Mouse (Mus musculus) embryonic facial prominence, embryonic 13.5 days (tissue): ENCODE measurements around the gene Dhx29. TPM values are rescaled to one million over a fixed set of nuclear protein-coding genes. Genes with fewer than 3 reads are reported as not detected.
"Not testable (repeated sequence)": the region's sequence is repeated elsewhere in the genome, so short reads cannot be mapped to it uniquely, and the experiment has no call there.

Experiments
- ATAC-seq: fragments of 200-750 bp; cut with Nextera tagmentation; 2 replicates; pipeline ENCODE4 v1.8.0; 2017; ENCODE audit warnings: low read depth; ENCODE audit not compliant: insufficient number of reproducible peaks, insufficient read depth, low FRiP score, low TSS enrichment
- H3K27ac ChIP-seq: fragments of 300-500 bp; sonication (generic); 2 replicates; pipeline ENCODE4 v1.5.1; 2015; ENCODE audit warnings: moderate library complexity, mild to moderate bottlenecking, inconsistent platforms
- H3K27me3 ChIP-seq: fragments of 300-500 bp; sonication (generic); 2 replicates; pipeline ENCODE4 v1.6.1; 2015; ENCODE audit warnings: mild to moderate bottlenecking, inconsistent platforms
- H3K36me3 ChIP-seq: fragments of 300-500 bp; sonication (generic); 2 replicates; pipeline ENCODE4 v1.6.1; 2015; ENCODE audit warnings: mild to moderate bottlenecking, inconsistent platforms
- H3K4me1 ChIP-seq: fragments of 300-500 bp; sonication (generic); 2 replicates; pipeline ENCODE4 v1.6.1; 2015; ENCODE audit warnings: inconsistent platforms
- H3K4me2 ChIP-seq: fragments of 300-500 bp; sonication (generic); 2 replicates; pipeline ENCODE4 v1.6.1; 2015; ENCODE audit warnings: moderate library complexity, mild to moderate bottlenecking, inconsistent platforms
- H3K4me3 ChIP-seq: fragments of 300-500 bp; sonication (generic); 2 replicates; pipeline ENCODE4 v1.5.1; 2015; ENCODE audit warnings: mild to moderate bottlenecking, inconsistent platforms
- H3K9ac ChIP-seq: fragments of 300-500 bp; sonication (generic); 2 replicates; pipeline ENCODE4 v1.6.1; 2015; ENCODE audit warnings: mild to moderate bottlenecking, inconsistent platforms
- H3K9me3 ChIP-seq: fragments of 300-500 bp; sonication (generic); 2 replicates; pipeline ENCODE4 v1.6.1; 2016; ENCODE audit warnings: inconsistent platforms
- WGBS: fragments of 180-500 bp; shearing (Covaris S2); methylation state at CpG from one replicate; pipeline ENCODE4 v1.1.7; 2015; ENCODE audit warnings: mixed read lengths; 5-methylcytosine and 5-hydroxymethylcytosine counted together
- polyA plus RNA-seq: library from polyadenylated mRNA; unstranded; fragments of >200 nt; fragmentation: Nextera tagmentation; extraction: Ambion mirVana; gene quantifications from 2 replicates; pipeline ENCODE4 v1.2.1, GENCODE M21; 2015

The Dhx29 gene
- polyA plus RNA-seq, 1 experiment from 2014 or later = 44.2 TPM

DNA sequence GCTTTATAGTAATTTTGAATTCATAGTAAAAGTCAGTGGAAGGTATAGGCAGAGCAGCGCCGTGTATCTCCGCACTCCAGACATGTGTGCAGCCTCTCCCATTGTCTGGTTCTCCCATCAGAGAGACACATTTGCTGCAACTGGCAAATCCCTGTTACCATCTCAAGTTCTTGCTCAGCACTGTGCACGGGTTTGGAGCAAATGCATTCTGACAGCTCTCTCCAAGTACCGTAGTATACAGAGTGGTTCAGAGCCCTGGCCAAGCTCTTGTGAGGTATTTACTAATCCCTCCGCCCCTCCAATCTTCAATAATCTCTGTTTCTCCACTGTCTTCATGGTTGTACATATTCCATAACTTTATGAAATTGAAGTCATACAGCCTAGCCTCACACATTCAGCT, 85.4 kb downstream of the Dhx29 start:
- no peaks in the 10 kb centered on the region for H3K27me3 ChIP-seq
- H3K4me3 ChIP-seq = no peak overlapping the region
- H3K4me1 ChIP-seq = no peaks in the 10 kb centered on the region
- WGBS = 68% methylated on average over 6 of the region's 6 CpGs
- no peaks in the 10 kb centered on the region for H3K9me3 ChIP-seq
- no peak overlapping the region for H3K4me2 ChIP-seq
- ATAC-seq = no peak
- H3K27ac ChIP-seq = no peak overlapping the region
- H3K9ac ChIP-seq = no peak overlapping the region
- no peaks in the 10 kb centered on the region for H3K36me3 ChIP-seq

DNA sequence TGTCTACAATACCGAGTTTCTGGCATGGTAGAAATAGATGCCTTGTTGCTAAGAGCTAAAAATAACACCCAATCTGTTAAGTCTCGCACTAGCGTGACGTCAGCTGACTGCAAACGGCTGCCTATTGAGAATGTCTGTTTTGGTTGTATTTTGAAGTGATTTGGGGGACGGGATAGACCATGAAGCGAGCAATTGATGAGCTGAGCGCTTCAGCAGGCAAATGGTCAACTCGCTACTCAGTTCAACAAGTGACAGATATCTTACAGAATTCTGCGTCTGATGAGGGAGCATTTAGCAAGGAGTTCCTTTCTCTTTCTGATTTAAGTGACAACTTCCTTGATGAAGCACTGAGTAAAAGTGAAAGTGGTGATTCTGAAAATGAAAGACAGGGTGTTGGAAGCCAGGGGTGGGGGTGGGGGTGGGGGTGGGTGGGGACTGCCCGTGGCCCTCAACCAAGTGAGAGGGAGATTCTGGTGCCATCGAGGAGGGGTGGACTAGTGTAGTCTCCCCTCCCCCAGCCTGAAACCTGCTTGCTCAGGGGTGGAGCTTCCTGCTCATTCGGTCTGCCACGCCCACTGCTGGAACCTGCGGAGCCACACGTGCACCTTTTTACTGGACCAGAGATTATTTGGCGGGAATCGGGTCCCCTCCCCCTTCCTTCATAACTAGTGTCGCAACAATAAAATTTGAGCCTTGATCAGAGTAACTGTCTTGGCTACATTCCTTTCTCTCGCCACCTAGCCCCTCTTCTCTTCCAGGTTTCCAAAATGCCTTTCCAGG, 86.1 kb downstream of the Dhx29 start:
- H3K36me3 ChIP-seq, H3K9me3 ChIP-seq, ATAC-seq, H3K9ac ChIP-seq, H3K27ac ChIP-seq, H3K4me1 ChIP-seq, H3K4me3 ChIP-seq, H3K27me3 ChIP-seq: not testable (repeated sequence)
- peak overlapping the region; percentile 19 for H3K4me2 ChIP-seq
- 61% methylated on average over 20 of the region's 20 CpGs for WGBS

Other genes with a start within 250 kb of the Dhx29 start
- gene Plpp1, start 126.7 kb upstream of the Dhx29 start, polyA plus RNA-seq = 46.9 and 51.8 TPM in 2 replicates
- 74.7 and 78.6 TPM in 2 replicates for gene Mtrex, start 56 bp upstream of the Dhx29 start, polyA plus RNA-seq
- gene Ccno, start 60.3 kb downstream of the Dhx29 start, polyA plus RNA-seq = 0.63 and 1.1 TPM in 2 replicates
- 0.21 and 0.34 TPM in 2 replicates for gene Mcidas, start 66.4 kb downstream of the Dhx29 start, polyA plus RNA-seq
- gene Cdc20b, start 107.7 kb downstream of the Dhx29 start, polyA plus RNA-seq = 0.14 TPM in 1 of 2 replicates, not detected in the other
- 181 and 205 TPM in 2 replicates for gene Gpx8, start 119.0 kb downstream of the Dhx29 start, polyA plus RNA-seq
- not detected in 2 replicates for gene Gzma, start 173.5 kb downstream of the Dhx29 start, polyA plus RNA-seq